18 mouse cellular contexts compared by ENCODE assay signal in the genomic region with DNA sequence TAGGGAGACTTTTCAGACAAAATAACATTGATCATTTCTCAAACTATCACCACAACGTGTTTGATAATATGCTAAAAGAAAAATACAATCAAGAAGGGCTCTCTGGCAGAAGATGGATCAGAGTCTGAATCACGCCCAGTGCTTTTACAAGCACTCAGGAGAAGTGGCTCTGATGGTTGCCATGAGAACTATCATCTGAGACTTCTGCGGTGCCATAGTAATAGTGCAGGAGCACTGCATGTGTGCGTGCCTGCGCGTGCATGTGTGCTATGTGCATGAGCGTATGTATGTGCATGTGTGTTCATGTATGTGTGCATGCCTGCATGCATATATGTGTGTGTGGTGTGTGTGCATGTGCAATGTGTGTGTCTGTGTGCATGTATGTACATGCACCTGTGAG. TPM values are rescaled to one million over a fixed set of nuclear protein-coding genes. Genes with fewer than 3 reads are reported as not detected.
A peak's percentile ranks its signal among the peaks of the same experiment; 100 is the strongest.
DNase-seq lines count a peak whose midpoint lies in the region; ATAC-seq and TF ChIP-seq lines count a peak whose summit lies in the region.
"Had no signal": no experiment of that assay in that cellular context is flagged by ENCODE, and none has a peak within 500 bp of the region (broad histone marks: within the 10 kb centered on the region; RNA-seq: fewer than 3 reads in every experiment).

No protein-coding gene starts in this region.

- no peak overlapping the region for H3K4me2 ChIP-seq in forebrain, embryonic 15.5 days (replicated peaks)
- no peak overlapping the region for H3K4me2 ChIP-seq in forebrain, embryonic 13.5 days
- H3K4me2 ChIP-seq in heart, embryonic 15.5 days: 0 out of 2 replicates have a peak overlapping the region, but pooled peaks have one; percentile 64
- peak overlapping the region; percentile 57; the same call in 1 of the 2 replicates for H3K4me2 ChIP-seq in lung, embryonic 14.5 days

- H3K27ac ChIP-seq in forebrain, embryonic 15.5 days (replicated peaks): no peak overlapping the region
- no peak overlapping the region for H3K27ac ChIP-seq in forebrain, embryonic 13.5 days
- no peak overlapping the region for H3K27ac ChIP-seq in heart, embryonic 15.5 days
- H3K27ac ChIP-seq in lung, embryonic 14.5 days (ENCODE audit: low read depth): no peak overlapping the region
- H3K27ac ChIP-seq: hindbrain, embryonic 12.5 days; limb, embryonic 15.5 days; midbrain, embryonic 12.5 days had no signal

- no peak for TF ChIP-seq CTCF in lung, embryonic 14.5 days (IDR thresholded peaks at IDR 0.05; ENCODE audit: low read depth)
- TF ChIP-seq CTCF in lung, adult 2 months (IDR thresholded peaks at IDR 0.05; ENCODE audit: insufficient read depth, low read length): no peak

- TF ChIP-seq POLR2A in lung, adult 2 months (IDR thresholded peaks at IDR 0.05; ENCODE audit: borderline replicate concordance, extremely low read depth, low read depth, low read length): no peak

- intact Hi-C loops in heart, postnatal 25 days (cut with DNase I): no loop called here

- 86% methylated on average over 7 of the region's 7 CpGs for WGBS in forebrain, embryonic 15.5 days
- 84% methylated on average over 7 of the region's 7 CpGs for WGBS in forebrain, embryonic 13.5 days
- 54% methylated on average over 7 of the region's 7 CpGs for WGBS in heart, embryonic 15.5 days
- WGBS in lung, embryonic 14.5 days: 45% methylated on average over 7 of the region's 7 CpGs
- 57% methylated on average over 7 of the region's 7 CpGs for WGBS in lung, adult 2 months

- no peak overlapping the region for H3K9ac ChIP-seq in forebrain, embryonic 15.5 days (replicated peaks)
- no peak overlapping the region for H3K9ac ChIP-seq in forebrain, embryonic 13.5 days
- H3K9ac ChIP-seq in heart, embryonic 15.5 days: no peak overlapping the region
- no peak overlapping the region for H3K9ac ChIP-seq in lung, embryonic 14.5 days
- H3K9ac ChIP-seq: hindbrain, embryonic 12.5 days; limb, embryonic 15.5 days; liver, postnatal 0 days; midbrain, embryonic 12.5 days had no signal

- H3K4me1 ChIP-seq in forebrain, embryonic 15.5 days: peaks cover 15% of the 10 kb centered on the region
- H3K4me1 ChIP-seq in forebrain, embryonic 13.5 days: peaks cover 21% of the 10 kb centered on the region
- H3K4me1 ChIP-seq in heart, embryonic 15.5 days (replicated peaks): peaks cover 7% of the 10 kb centered on the region
- H3K4me1 ChIP-seq in lung, embryonic 14.5 days (ENCODE audit: insufficient read depth): no peaks in the 10 kb centered on the region; the same call in 1 of the 2 replicates
- no peaks in the 10 kb centered on the region for H3K4me1 ChIP-seq in lung, adult 2 months (ENCODE audit: control insufficient read depth, insufficient read depth, low read length)

- no peaks in the 10 kb centered on the region for H3K36me3 ChIP-seq in forebrain, embryonic 15.5 days
- no peaks in the 10 kb centered on the region for H3K36me3 ChIP-seq in forebrain, embryonic 13.5 days (ENCODE audit: poor library complexity, severe bottlenecking)
- H3K36me3 ChIP-seq in heart, embryonic 15.5 days: no peaks in the 10 kb centered on the region
- H3K36me3 ChIP-seq in lung, embryonic 14.5 days (ENCODE audit: insufficient read depth): no peaks in the 10 kb centered on the region
- H3K36me3 ChIP-seq: hindbrain, embryonic 12.5 days; limb, embryonic 15.5 days; midbrain, embryonic 12.5 days had no signal

- no peaks in the 10 kb centered on the region for H3K9me3 ChIP-seq in forebrain, embryonic 15.5 days
- no peaks in the 10 kb centered on the region for H3K9me3 ChIP-seq in forebrain, embryonic 13.5 days (replicated peaks)
- H3K9me3 ChIP-seq in heart, embryonic 15.5 days (replicated peaks): no peaks in the 10 kb centered on the region
- no peaks in the 10 kb centered on the region for H3K9me3 ChIP-seq in lung, embryonic 14.5 days (ENCODE audit: low read depth, low read length)
- H3K9me3 ChIP-seq: hindbrain, embryonic 12.5 days; limb, embryonic 15.5 days; midbrain, embryonic 12.5 days had no signal

- DNase-seq in heart, postnatal 25 days (ENCODE audit: low spot score): no peak
- peak; percentile 27 for DNase-seq in lung, embryonic 14.5 days
- no peak for DNase-seq in lung, adult 2 months
- peak; percentile 48 to 71 for DNase-seq in right cerebral cortex, postnatal 10 days (ENCODE audit: low spot score in 2 of 2)
- DNase-seq in right cerebral cortex, postnatal 25 days: no peak
- DNase-seq: cerebellum, postnatal 14 days; kidney, adult 2 months; kidney, postnatal 36 days; liver, postnatal 0 days; thymus, adult 18-20 months had no signal

- no peak overlapping the region for H3K4me3 ChIP-seq in forebrain, embryonic 15.5 days
- H3K4me3 ChIP-seq in forebrain, embryonic 13.5 days: no peak overlapping the region
- no peak overlapping the region for H3K4me3 ChIP-seq in heart, embryonic 15.5 days
- no peak overlapping the region for H3K4me3 ChIP-seq in lung, embryonic 14.5 days (ENCODE audit: low read depth, low read length)
- H3K4me3 ChIP-seq in lung, adult 2 months (replicated peaks; ENCODE audit: extremely low read depth, low read depth, low read length): no peak overlapping the region
- H3K4me3 ChIP-seq: hindbrain, embryonic 12.5 days; limb, embryonic 15.5 days had no signal

- H3K27me3 ChIP-seq in forebrain, embryonic 15.5 days: no peaks in the 10 kb centered on the region
- H3K27me3 ChIP-seq in forebrain, embryonic 13.5 days: no peaks in the 10 kb centered on the region
- H3K27me3 ChIP-seq in heart, embryonic 15.5 days: 0 out of 2 replicates have a peak, but pooled peaks cover 8% of the 10 kb centered on the region
- no peaks in the 10 kb centered on the region for H3K27me3 ChIP-seq in lung, embryonic 14.5 days (ENCODE audit: insufficient read depth, low read length)
- H3K27me3 ChIP-seq: CH12.LX; limb, embryonic 15.5 days had no signal

- peak; percentile 60; the same call in 1 of the 2 replicates for ATAC-seq in forebrain, embryonic 15.5 days (replicated peaks)
- ATAC-seq in forebrain, embryonic 13.5 days: no peak
- ATAC-seq in heart, embryonic 15.5 days (replicated peaks; ENCODE audit: insufficient number of reproducible peaks, insufficient read depth, low FRiP score, low read depth): 0 out of 2 replicates have a peak, but pooled peaks have one; percentile 22
- ATAC-seq in lung, embryonic 14.5 days (ENCODE audit: insufficient read depth): no peak
- ATAC-seq: activated CD4-positive, CD25-positive, alpha-beta regulatory T cell, adult 4 months; liver, postnatal 0 days had no signal

RNA-seq across cellular contexts. Expression of gene Pdcl3, which starts 43.8 kb away (rescaled TPM):
- polyA plus RNA-seq in forebrain, embryonic 15.5 days (2015; fragmentation: Nextera tagmentation; extraction: Ambion mirVana): 169 and 174 TPM in 2 replicates
- polyA plus RNA-seq in forebrain, embryonic 13.5 days (2015; fragmentation: Nextera tagmentation; extraction: Ambion mirVana): 173 and 192 TPM in 2 replicates
- 129 and 149 TPM in 2 replicates for polyA plus RNA-seq in heart, embryonic 15.5 days (2015; fragmentation: Nextera tagmentation; extraction: Ambion mirVana)
- total RNA-seq in heart, postnatal 25 days (2021): 10 to 100 TPM; 68.6 to 72.8 TPM
- polyA plus RNA-seq in lung, embryonic 14.5 days (2014; fragmentation: Nextera tagmentation; extraction: Ambion mirVana): 148 and 161 TPM in 2 replicates
- 25.7 and 44.5 TPM in 2 replicates for polyA plus RNA-seq in lung, adult 2 months (2012; rRNA removed)

Comparison
In these comparisons a context has a peak if more than half of its experiments do, and no peak if none do; other contexts are left out.
1. ATAC-seq: peak in forebrain, embryonic 15.5 days (single experiment) and heart, embryonic 15.5 days (single experiment); none in forebrain, embryonic 13.5 days (single experiment) and lung, embryonic 14.5 days (single experiment).
2. DNase-seq: peak in lung, embryonic 14.5 days (single experiment) and right cerebral cortex, postnatal 10 days (2 of 2); none in heart, postnatal 25 days (single experiment), lung, adult 2 months (single experiment) and right cerebral cortex, postnatal 25 days (single experiment).
3. H3K4me2 ChIP-seq: peak in heart, embryonic 15.5 days (single experiment) and lung, embryonic 14.5 days (single experiment); none in forebrain, embryonic 15.5 days (single experiment) and forebrain, embryonic 13.5 days (single experiment).